Mouse (Mus musculus) cerebellum, adult 2 months (tissue): ENCODE measurements at regions not wholly inside any gene's neighbourhood (a gene's known extent, or its start where the extent isn't known, plus 50 kb on each side); places are given as distances from the start of the nearest gene placed in this dataset.

Experiments used
- CTCF ChIP-seq: fragments of 200-500 bp; IDR thresholded peaks from 2 replicates; pipeline ENCODE4 v1.5.1; 2011; ENCODE audit warnings: low read depth, mild to moderate bottlenecking, control low read depth, low read length, moderate library complexity, borderline replicate concordance; ENCODE audit not compliant: insufficient read depth
- POLR2A ChIP-seq: fragments of 200-500 bp; IDR thresholded peaks from 2 replicates; pipeline ENCODE4 v1.6.1; 2011; ENCODE audit warnings: low read length, control low read depth, borderline replicate concordance; ENCODE audit not compliant: insufficient read depth

DNA sequence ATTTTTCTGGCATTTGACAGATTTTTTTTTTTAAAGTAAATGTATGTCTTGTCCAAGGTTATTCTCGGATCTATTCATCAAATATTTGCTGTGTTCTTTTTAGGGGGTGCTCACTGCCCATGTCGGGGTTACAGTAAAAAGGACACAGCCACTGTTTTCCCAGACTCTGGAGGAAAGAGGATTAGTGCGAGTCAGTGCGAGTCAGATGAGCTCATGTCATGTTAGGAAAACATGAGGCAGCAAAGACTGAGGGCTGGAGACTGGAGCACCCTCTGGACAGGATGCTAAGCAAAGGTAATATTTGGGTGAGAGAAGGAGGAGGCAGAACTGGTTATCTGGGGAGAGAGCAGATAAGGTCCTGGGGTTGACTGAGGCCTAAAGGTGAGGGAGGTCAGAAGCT is 117.3 kb downstream of the Slc38a4 start:
- TF ChIP-seq CTCF (no peak), POLR2A (no peak)
